Mouse (Mus musculus) MEL (cell line): ENCODE results near the gene Slc25a21. TPM values are rescaled to one million over a fixed set of nuclear protein-coding genes. Genes with fewer than 3 reads are reported as not detected.

Source experiments
- DNase-seq: peaks from one replicate; pipeline ENCODE4 v3.0.0; 2011; ENCODE audit warnings: low read depth, low spot score
- H3K27ac ChIP-seq: 2 replicates; pipeline ENCODE4 v1.5.1; 2012; ENCODE audit warnings: low read depth, mild to moderate bottlenecking, control low read depth, low read length, moderate library complexity; ENCODE audit not compliant: control insufficient read depth
- H3K27me3 ChIP-seq, 2 experiments: fragments of 150-350 bp in 1 of 2; sonication (generic) in 1 of 2; 2 replicates each; pipeline ENCODE4 v1.6.1; 2012; ENCODE audit warnings: low read length in 2 of 2, mild to moderate bottlenecking in 2 of 2, improper control_type of control experiment in 1 of 2, moderate library complexity in 1 of 2; ENCODE audit not compliant: insufficient read depth in 2 of 2, control insufficient read depth in 1 of 2
- H3K36me3 ChIP-seq, 2 experiments: 2 replicates each; pipeline ENCODE4 v1.6.1; 2012 to 2014; ENCODE audit warnings: low read length in 2 of 2, improper control_type of control experiment in 1 of 2, inconsistent platforms in 1 of 2, mild to moderate bottlenecking in 1 of 2; ENCODE audit not compliant: insufficient read depth in 2 of 2, control insufficient read depth in 1 of 2
- H3K4me1 ChIP-seq, 2 experiments: fragments of 150-350 bp in 1 of 2; sonication (generic) in 1 of 2; 2 replicates each; pipeline ENCODE4 v1.6.1; 2012; ENCODE audit warnings: low read length in 2 of 2, improper control_type of control experiment in 1 of 2, mild to moderate bottlenecking in 1 of 2; ENCODE audit not compliant: insufficient read depth in 2 of 2, control insufficient read depth in 1 of 2
- H3K4me3 ChIP-seq, 2 experiments: fragments of 150-350 bp in 1 of 2; sonication (generic) in 1 of 2; 2 replicates each; pipeline ENCODE4 v1.5.1; 2012; ENCODE audit warnings: low read depth in 2 of 2, low read length in 2 of 2, mild to moderate bottlenecking in 2 of 2, moderate library complexity in 2 of 2, control low read depth in 1 of 2, improper control_type of control experiment in 1 of 2; ENCODE audit not compliant: control insufficient read depth in 1 of 2, insufficient read depth in 1 of 2
- H3K79me2 ChIP-seq: 2 replicates; pipeline ENCODE4 v1.6.1; 2012; ENCODE audit warnings: mild to moderate bottlenecking, low read length, moderate library complexity; ENCODE audit not compliant: control insufficient read depth, poor library complexity, insufficient read depth
- H3K9ac ChIP-seq: 2 replicates; pipeline ENCODE4 v1.6.1; 2012; ENCODE audit warnings: low read depth, mild to moderate bottlenecking, control low read depth, low read length, moderate library complexity; ENCODE audit not compliant: control insufficient read depth, poor library complexity, severe bottlenecking
- H3K9me3 ChIP-seq: fragments of 150-350 bp; sonication (generic); replicated peaks from 2 replicates; pipeline ENCODE4 v1.6.1; 2012; ENCODE audit warnings: mild to moderate bottlenecking, low read length, improper control_type of control experiment, moderate library complexity; ENCODE audit not compliant: insufficient read depth
- CTCF ChIP-seq, 3 experiments: IDR thresholded peaks in 2 of 3; conservative IDR thresholded peaks in 1 of 3; 2 replicates each; pipeline ENCODE4 v1.5.1; 2011 to 2012; ENCODE audit warnings: low read length in 3 of 3, low read depth in 2 of 3, mild to moderate bottlenecking in 2 of 3, improper control_type of control experiment in 1 of 3, inconsistent platforms in 1 of 3, mixed read lengths in 1 of 3, moderate library complexity in 1 of 3; ENCODE audit not compliant: control insufficient read depth in 1 of 3, insufficient read depth in 1 of 3, poor library complexity in 1 of 3, severe bottlenecking in 1 of 3
- ETS1 ChIP-seq: IDR thresholded peaks from 2 replicates; pipeline ENCODE4 v1.6.1; 2012; ENCODE audit warnings: low read depth, mild to moderate bottlenecking, inconsistent platforms, low read length, improper control_type of control experiment, moderate library complexity
- GABPA ChIP-seq: IDR thresholded peaks from 2 replicates; pipeline ENCODE4 v1.6.1; 2012; ENCODE audit warnings: low read depth, mild to moderate bottlenecking, inconsistent platforms, low read length, improper control_type of control experiment, moderate library complexity
- GATA1 ChIP-seq: IDR thresholded peaks from 2 replicates; pipeline ENCODE4 v1.6.1; 2011; ENCODE audit warnings: low read depth, low read length, improper control_type of control experiment
- MEF2A ChIP-seq: IDR thresholded peaks from 2 replicates; pipeline ENCODE4 v1.6.1; 2014; ENCODE audit warnings: low read depth, mild to moderate bottlenecking, inconsistent platforms, low read length, improper control_type of control experiment; ENCODE audit not compliant: poor library complexity, insufficient replicate concordance, severe bottlenecking; ENCODE audit errors: extremely low read depth
- NELFE ChIP-seq: IDR thresholded peaks from 2 replicates; pipeline ENCODE4 v1.6.1; 2011; ENCODE audit warnings: low read depth, low read length, improper control_type of control experiment
- NRF1 ChIP-seq: IDR thresholded peaks from 2 replicates; pipeline ENCODE4 v1.6.1; 2014; ENCODE audit warnings: low read depth, mild to moderate bottlenecking, inconsistent platforms, low read length, improper control_type of control experiment, moderate library complexity; ENCODE audit not compliant: poor library complexity, insufficient read depth, severe bottlenecking
- TCF12 ChIP-seq: IDR thresholded peaks from 2 replicates; pipeline ENCODE4 v1.6.1; 2014; ENCODE audit warnings: low read depth, mild to moderate bottlenecking, inconsistent platforms, low read length, improper control_type of control experiment, moderate library complexity
- USF2 ChIP-seq, 2 experiments: IDR thresholded peaks; 2 replicates each; pipeline ENCODE4 v1.6.1; 2011 to 2012; ENCODE audit warnings: improper control_type of control experiment in 2 of 2, low read length in 2 of 2, borderline replicate concordance in 1 of 2, inconsistent platforms in 1 of 2, low read depth in 1 of 2, mild to moderate bottlenecking in 1 of 2; ENCODE audit not compliant: insufficient read depth in 1 of 2
- ZC3H11A ChIP-seq: IDR thresholded peaks from 2 replicates; pipeline ENCODE4 v1.6.1; 2012; ENCODE audit warnings: low read depth, mild to moderate bottlenecking, inconsistent platforms, low read length, improper control_type of control experiment
- polyA plus RNA-seq, 2 experiments: library from polyadenylated mRNA; stranded (reverse) in 1 of 2; unstranded in 1 of 2; fragments of >175 nt in 1 of 2; fragments of >200 nt in 1 of 2; gene quantifications; 2 replicates each; pipeline versions ENCODE4 v1.2.1 to v1.2.4; 2012; ENCODE audit warnings: low replicate concordance in 2 of 2, low read depth in 1 of 2; ENCODE audit not compliant: insufficient read length in 2 of 2, insufficient read depth in 1 of 2, missing spikeins in 1 of 2
- total RNA-seq: library from RNA; depleted of rRNA; stranded (reverse); fragments of 300-350 nt; gene quantifications from 2 replicates; pipeline ENCODE4 v1.2.3, GENCODE M21; 2012

Slc25a21 gene
- total and polyA plus RNA-seq, 3 experiments: 14.7 to 18.3 TPM; not detected in 1

GRCm38 (mm10) chr12:56902774-56903456 lies 294.4 kb downstream of the Slc25a21 start:
- no peak for DNase-seq
- Histone ChIP-seq H3K36me3 (no peaks in the 10 kb centered on the region), H3K79me2 (no peaks in the 10 kb centered on the region), H3K4me3 (no peak overlapping the region), H3K9me3 (no peaks in the 10 kb centered on the region), H3K4me1 (no peaks in the 10 kb centered on the region), H3K27ac (no peak overlapping the region), H3K27me3 (no peaks in the 10 kb centered on the region), H3K9ac (no peak overlapping the region)
- no peak for TF ChIP-seq GABPA
- no peak for TF ChIP-seq ETS1
- TF ChIP-seq NRF1: no peak
- no peak for TF ChIP-seq ZC3H11A

- no peak for DNase-seq
- no peaks in the 10 kb centered on the region for H3K79me2 ChIP-seq
- TF ChIP-seq TCF12 (no peak), NELFE (no peak), MEF2A (no peak)
- no peaks in the 10 kb centered on the region for H3K36me3 ChIP-seq
- H3K27ac ChIP-seq: no peak overlapping the region
- H3K9ac ChIP-seq: no peak overlapping the region
- no peak overlapping the region for H3K4me3 ChIP-seq
- H3K9me3 ChIP-seq: no peaks in the 10 kb centered on the region
- no peaks in the 10 kb centered on the region for H3K4me1 ChIP-seq
- H3K27me3 ChIP-seq: no peaks in the 10 kb centered on the region
Measured at GRCm38 (mm10) chr12:56897976-56898375, 299.3 kb downstream of the Slc25a21 start.

- Histone ChIP-seq H3K9ac (no peak overlapping the region), H3K27me3 (no peaks in the 10 kb centered on the region)
- TF ChIP-seq GATA1: no peak
- no peak for TF ChIP-seq CTCF (IDR thresholded peaks at IDR 0.05 in 2 of 3, conservative IDR thresholded peaks at IDR 0.05 in 1 of 3; ENCODE audit: control insufficient read depth in 1 of 3, insufficient read depth in 1 of 3, low read depth in 2 of 3, low read length in 3 of 3, poor library complexity in 1 of 3, severe bottlenecking in 1 of 3)
- TF ChIP-seq USF2 (IDR thresholded peaks at IDR 0.05; ENCODE audit: borderline replicate concordance in 1 of 2, insufficient read depth in 1 of 2, low read depth in 1 of 2, low read length in 2 of 2): no peak
Measured at GRCm38 (mm10) chr12:56897221-56897937, 299.9 kb downstream of the Slc25a21 start.

More at GRCm38 (mm10) chr12:56897221-56897937, 299.9 kb downstream of the Slc25a21 start:
- H3K4me3 ChIP-seq: no peak overlapping the region
- no peaks in the 10 kb centered on the region for H3K79me2 ChIP-seq
- no peaks in the 10 kb centered on the region for H3K9me3 ChIP-seq
- H3K4me1 ChIP-seq: no peaks in the 10 kb centered on the region
- DNase-seq: no peak
- no peak overlapping the region for H3K27ac ChIP-seq
- no peaks in the 10 kb centered on the region for H3K36me3 ChIP-seq
